Mouse (Mus musculus) lung, postnatal 14 days (tissue): ENCODE data around the gene Mobp.

ENCODE experiments used
- DNase-seq: peaks from one replicate; pipeline ENCODE4 v3.0.0; 2021

The Mobp gene

DNA sequence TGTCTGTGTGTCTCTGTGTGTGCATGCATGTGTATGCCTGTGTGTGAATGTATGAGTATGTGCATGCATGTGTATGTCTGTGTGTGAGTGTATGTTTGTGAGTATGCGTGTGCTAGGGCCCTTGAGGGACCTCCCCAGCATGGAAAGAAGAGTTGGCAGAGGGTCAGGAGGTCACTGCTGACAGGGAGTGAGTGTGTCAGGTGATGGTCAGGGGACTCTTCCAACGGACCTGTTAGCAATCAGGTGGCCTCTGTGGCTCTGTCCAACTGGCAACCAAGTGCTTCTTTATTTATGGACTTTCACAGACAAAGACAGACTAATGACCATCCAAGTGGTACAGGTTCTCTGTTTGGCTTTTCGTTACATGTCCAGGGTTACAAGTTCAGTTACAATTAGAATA lies 69.9 kb downstream of the Mobp start:
- DNase-seq = no peak
